Mouse (Mus musculus) hematopoietic stem cell, adult 5-6 weeks (primary cell): ENCODE results near the gene Atf4. TPM values are rescaled to one million over a fixed set of nuclear protein-coding genes. Genes with fewer than 3 reads are reported as not detected.
A peak's percentile ranks its signal among the peaks of the same experiment; 100 is the strongest.

Experiments
- ATAC-seq, 2 experiments: fragments of 125-278 bp in 1 of 2; replicated peaks in 1 of 2; 2 replicates each; pipeline ENCODE4 v1.8.0; 2016 to 2017; ENCODE audit warnings: inconsistent platforms in 2 of 2, mild to moderate bottlenecking in 2 of 2, moderate number of reproducible peaks in 2 of 2, low read depth in 1 of 2, moderate TSS enrichment in 1 of 2; ENCODE audit not compliant: low FRiP score in 2 of 2, poor library complexity in 2 of 2, severe bottlenecking in 2 of 2, insufficient read depth in 1 of 2, low TSS enrichment in 1 of 2
- total RNA-seq: library from RNA; stranded (forward); fragments of 172-1452, 232-1000 nt; gene quantifications from 2 replicates; pipeline ENCODE4 v1.2.3, GENCODE M21; 2017

The Atf4 gene
- 332 and 415 TPM in 2 replicates for total RNA-seq

- ATAC-seq = peak; percentile 88 to 94
Measured at GRCm38 (mm10) chr15:80254847-80255645, at the start of gene Atf4. TSS of gene Atf4 (plus strand) at chr15:80255184.

- ATAC-seq = no peak
Measured at GRCm38 (mm10) chr15:80206057-80206565, 48.9 kb upstream of the Atf4 start.

- no peak for ATAC-seq
Measured at GRCm38 (mm10) chr15:80208446-80208845, 46.5 kb upstream of the Atf4 start.

GRCm38 (mm10) chr15:80213688-80214087 lies 41.3 kb upstream of the Atf4 start:
- no peak for ATAC-seq

GRCm38 (mm10) chr15:80215716-80216479 lies 39.1 kb upstream of the Atf4 start:
- no peak for ATAC-seq

- ATAC-seq = no peak
Measured at GRCm38 (mm10) chr15:80216480-80216820, 38.5 kb upstream of the Atf4 start.

- ATAC-seq = no peak
Measured at GRCm38 (mm10) chr15:80217476-80217875, 37.5 kb upstream of the Atf4 start.

GRCm38 (mm10) chr15:80219211-80219610 lies 35.8 kb upstream of the Atf4 start:
- peak; percentile 31 to 66; a peak in 2 of 4 replicates for ATAC-seq

- ATAC-seq = no peak
Measured at GRCm38 (mm10) chr15:80219705-80220657, 35.0 kb upstream of the Atf4 start.

GRCm38 (mm10) chr15:80221031-80221430 lies 34.0 kb upstream of the Atf4 start:
- no peak for ATAC-seq

- ATAC-seq = no peak
Measured at GRCm38 (mm10) chr15:80223751-80224150, 31.2 kb upstream of the Atf4 start.

- ATAC-seq = peak; percentile 88 to 89
Measured at GRCm38 (mm10) chr15:80225208-80225607, 29.8 kb upstream of the Atf4 start.

GRCm38 (mm10) chr15:80225796-80226195 lies 29.2 kb upstream of the Atf4 start:
- peak; percentile 56; a peak in 2 of 4 replicates for ATAC-seq

GRCm38 (mm10) chr15:80228071-80228800 lies 26.7 kb upstream of the Atf4 start:
- ATAC-seq = no peak

GRCm38 (mm10) chr15:80232331-80232730 lies 22.7 kb upstream of the Atf4 start:
- ATAC-seq = no peak

GRCm38 (mm10) chr15:80233053-80233452 lies 21.9 kb upstream of the Atf4 start:
- no peak for ATAC-seq
